ENCODE assay signal across 20 mouse cellular contexts in genomic region chr3:148238093-148238492, GRCm38 (mm10).
DNase-seq lines count a peak whose midpoint lies in the region; ATAC-seq and TF ChIP-seq lines count a peak whose summit lies in the region.
"Had no signal": no experiment of that assay in that cellular context is flagged by ENCODE, and none has a peak within 500 bp of the region (broad histone marks: within the 10 kb centered on the region; RNA-seq: fewer than 3 reads in every experiment).

No protein-coding gene starts in this region.

- H3K27ac ChIP-seq in lung, embryonic 14.5 days (ENCODE audit: low read depth): peak overlapping the region; percentile 8; the same call in 1 of the 2 replicates
- H3K27ac ChIP-seq in lung, embryonic 16.5 days (ENCODE audit: low read length): peak overlapping the region; percentile 50
- H3K27ac ChIP-seq: embryonic facial prominence, embryonic 13.5 days; embryonic facial prominence, embryonic 15.5 days; forebrain, embryonic 10.5 days; forebrain, embryonic 12.5 days had no signal

- H3K4me1 ChIP-seq in lung, embryonic 14.5 days (ENCODE audit: insufficient read depth): no peaks in the 10 kb centered on the region
- no peaks in the 10 kb centered on the region for H3K4me1 ChIP-seq in lung, embryonic 16.5 days (replicated peaks; ENCODE audit: control insufficient read depth, insufficient read depth, low read length)
- H3K4me1 ChIP-seq: embryonic facial prominence, embryonic 13.5 days; embryonic facial prominence, embryonic 15.5 days; forebrain, embryonic 10.5 days; forebrain, embryonic 12.5 days had no signal

- no peaks in the 10 kb centered on the region for H3K36me3 ChIP-seq in lung, embryonic 14.5 days (ENCODE audit: insufficient read depth)
- H3K36me3 ChIP-seq in lung, embryonic 16.5 days (ENCODE audit: control insufficient read depth, insufficient read depth, low read length): no peaks in the 10 kb centered on the region
- H3K36me3 ChIP-seq: embryonic facial prominence, embryonic 13.5 days; embryonic facial prominence, embryonic 15.5 days; forebrain, embryonic 10.5 days; forebrain, embryonic 12.5 days had no signal

- TF ChIP-seq CTCF in lung, embryonic 14.5 days (IDR thresholded peaks at IDR 0.05; ENCODE audit: low read depth): no peak

- no peak for ATAC-seq in lung, embryonic 14.5 days (ENCODE audit: insufficient read depth)
- ATAC-seq in lung, embryonic 16.5 days (ENCODE audit: low read depth): peak; percentile 85
- ATAC-seq: forebrain, embryonic 16.5 days had no signal

- H3K9ac ChIP-seq in lung, embryonic 14.5 days: no peak overlapping the region
- no peak overlapping the region for H3K9ac ChIP-seq in lung, embryonic 16.5 days (ENCODE audit: low read length)
- H3K9ac ChIP-seq: embryonic facial prominence, embryonic 13.5 days; embryonic facial prominence, embryonic 15.5 days; forebrain, embryonic 12.5 days had no signal

- DNase-seq in lung, embryonic 14.5 days: no peak
- DNase-seq in lung, postnatal 10 days: no peak
- DNase-seq in lung, postnatal 36 days: no peak
- DNase-seq: adrenal gland, adult 2 months; adrenal gland, postnatal 10 days; adrenal gland, postnatal 25 days; cerebellum, adult 11 months; cerebellum, adult 18-20 months; cerebellum, adult 8-10 months; cerebellum, adult 9-11 months; cerebellum, postnatal 14 days; cerebellum, postnatal 36 days; embryo, embryonic 11 days had no signal

- no peaks in the 10 kb centered on the region for H3K27me3 ChIP-seq in lung, embryonic 14.5 days (ENCODE audit: insufficient read depth, low read length)
- no peaks in the 10 kb centered on the region for H3K27me3 ChIP-seq in lung, embryonic 16.5 days (ENCODE audit: control insufficient read depth, insufficient read depth, low read depth, low read length)
- H3K27me3 ChIP-seq: embryonic facial prominence, embryonic 13.5 days; embryonic facial prominence, embryonic 15.5 days; forebrain, embryonic 12.5 days had no signal

- no peaks in the 10 kb centered on the region for H3K9me3 ChIP-seq in lung, embryonic 14.5 days (ENCODE audit: low read depth, low read length)
- no peaks in the 10 kb centered on the region for H3K9me3 ChIP-seq in lung, embryonic 16.5 days (ENCODE audit: control insufficient read depth, low read length)
- H3K9me3 ChIP-seq: embryonic facial prominence, embryonic 13.5 days; embryonic facial prominence, embryonic 15.5 days; forebrain, embryonic 10.5 days; forebrain, embryonic 12.5 days had no signal

- H3K4me2 ChIP-seq in lung, embryonic 14.5 days: no peak overlapping the region
- H3K4me2 ChIP-seq in lung, embryonic 16.5 days (ENCODE audit: low read depth, low read length): no peak overlapping the region
- H3K4me2 ChIP-seq: embryonic facial prominence, embryonic 13.5 days; embryonic facial prominence, embryonic 15.5 days; forebrain, embryonic 12.5 days had no signal

- H3K4me3 ChIP-seq in lung, embryonic 14.5 days (ENCODE audit: low read depth, low read length): no peak overlapping the region
- no peak overlapping the region for H3K4me3 ChIP-seq in lung, embryonic 16.5 days (ENCODE audit: low read length)
- H3K4me3 ChIP-seq: embryonic facial prominence, embryonic 13.5 days; embryonic facial prominence, embryonic 15.5 days; erythroblast, embryonic 14.5 days; forebrain, embryonic 10.5 days; forebrain, embryonic 12.5 days had no signal
